Mouse (Mus musculus): ENCODE measurements around the gene Rps3a1. TPM values are rescaled to one million over a fixed set of nuclear protein-coding genes. Genes with fewer than 3 reads are reported as not detected.
A peak's percentile ranks its signal among the peaks of the same experiment; 100 is the strongest.

Rps3a1 gene
- 624 and 685 TPM in 2 replicates for polyA plus RNA-seq (2014; fragmentation: Nextera tagmentation; extraction: Ambion mirVana)

- DNase-seq (ENCODE audit: low spot score) (peak; percentile 99), ATAC-seq (ENCODE audit: low FRiP score) (peak; percentile 97)
- WGBS = under 1% methylated on average over 77 of the region's 77 CpGs
- peak within 1 kb of the TSS; percentile 100 for H3K9ac ChIP-seq
- peaks cover 9% of the 10 kb centered on the region for H3K4me1 ChIP-seq (replicated peaks; ENCODE audit: control insufficient read depth, insufficient read depth, low read length)
- no peaks in the 10 kb centered on the region for H3K9me3 ChIP-seq (ENCODE audit: control insufficient read depth, low read length)
- H3K4me2 ChIP-seq (replicated peaks) = peak within 1 kb of the TSS; percentile 84
- peak within 1 kb of the TSS; percentile 99 for H3K4me3 ChIP-seq (replicated peaks; ENCODE audit: low read length)
- peaks cover 40% of the 10 kb centered on the region for H3K36me3 ChIP-seq (replicated peaks; ENCODE audit: control insufficient read depth, insufficient read depth)
- peak within 1 kb of the TSS; percentile 89 for H3K27ac ChIP-seq
- no peaks in the 10 kb centered on the region for H3K27me3 ChIP-seq (ENCODE audit: control insufficient read depth, insufficient read depth, low read length)
Measured at GRCm38 (mm10) chr3:86142263-86142933, at the start of gene Rps3a1. Rps3a1 (minus strand) TSS chr3:86142702.

- no peak overlapping the region for H3K27ac ChIP-seq
- no peak overlapping the region for H3K4me2 ChIP-seq (replicated peaks)
- H3K36me3 ChIP-seq (replicated peaks; ENCODE audit: control insufficient read depth, insufficient read depth) = no peaks in the 10 kb centered on the region
- H3K4me3 ChIP-seq (replicated peaks; ENCODE audit: low read length) = no peak overlapping the region
- no peaks in the 10 kb centered on the region for H3K27me3 ChIP-seq (ENCODE audit: control insufficient read depth, insufficient read depth, low read length)
- H3K9ac ChIP-seq = no peak overlapping the region
- ATAC-seq (ENCODE audit: low FRiP score) (no peak), DNase-seq (ENCODE audit: low spot score) (no peak)
- no peaks in the 10 kb centered on the region for H3K4me1 ChIP-seq (replicated peaks; ENCODE audit: control insufficient read depth, insufficient read depth, low read length)
- no peaks in the 10 kb centered on the region for H3K9me3 ChIP-seq (ENCODE audit: control insufficient read depth, low read length)
- WGBS = 70% methylated on average over 5 of the region's 5 CpGs
Measured at GRCm38 (mm10) chr3:86187736-86188389, 45.4 kb upstream of the Rps3a1 start.

DNA sequence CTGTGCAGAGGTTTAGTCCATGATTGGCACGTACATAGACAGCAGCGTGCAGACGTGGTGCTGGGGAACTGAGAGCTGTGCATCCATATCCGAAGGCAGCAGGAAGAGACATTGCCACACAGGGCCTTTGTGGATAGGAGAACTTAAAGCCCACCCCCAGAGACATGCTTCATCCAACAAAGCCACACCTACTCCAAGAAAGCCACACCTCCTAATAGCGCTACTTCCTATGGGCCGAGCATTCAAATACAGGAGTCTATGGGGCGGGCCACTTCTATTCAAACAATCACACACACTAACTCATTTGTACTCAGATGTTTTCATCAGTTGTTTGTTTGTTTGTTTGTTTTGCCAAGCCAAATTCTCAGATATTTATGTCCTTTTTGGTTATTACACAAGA, 42.0 kb upstream of the Rps3a1 start:
- no peak for ATAC-seq (ENCODE audit: low FRiP score)
- Histone ChIP-seq H3K27me3 (ENCODE audit: control insufficient read depth, insufficient read depth, low read length) (no peaks in the 10 kb centered on the region), H3K4me2 (replicated peaks) (no peak overlapping the region), H3K9ac (no peak overlapping the region), H3K9me3 (ENCODE audit: control insufficient read depth, low read length) (no peaks in the 10 kb centered on the region), H3K4me1 (replicated peaks; ENCODE audit: control insufficient read depth, insufficient read depth, low read length) (no peaks in the 10 kb centered on the region), H3K4me3 (replicated peaks; ENCODE audit: low read length) (no peak overlapping the region), H3K36me3 (replicated peaks; ENCODE audit: control insufficient read depth, insufficient read depth) (no peaks in the 10 kb centered on the region), H3K27ac (no peak overlapping the region)
- no peak for DNase-seq (ENCODE audit: low spot score)
- WGBS = 87% methylated on average over 7 of the region's 7 CpGs

DNA sequence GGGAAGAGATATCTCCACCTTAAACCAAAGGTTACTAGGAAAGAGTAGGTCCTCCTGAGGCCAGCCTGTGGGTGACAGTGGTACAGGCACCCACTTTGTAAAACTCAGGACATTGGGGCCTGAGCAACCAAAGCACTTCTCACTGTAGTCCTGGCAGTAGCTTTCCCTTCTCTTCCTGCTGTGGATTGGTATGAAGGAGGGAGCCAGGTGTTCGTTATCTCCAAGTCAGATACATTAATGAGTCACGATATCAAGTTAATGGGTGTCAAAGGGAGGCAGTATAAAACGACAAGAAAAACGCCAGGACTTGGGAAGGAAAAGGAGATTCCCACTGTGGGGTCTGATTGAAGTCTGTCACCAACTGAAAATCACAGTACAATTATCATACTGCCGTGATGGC, 38.6 kb upstream of the Rps3a1 start:
- H3K36me3 ChIP-seq (replicated peaks; ENCODE audit: control insufficient read depth, insufficient read depth) = no peaks in the 10 kb centered on the region
- no peaks in the 10 kb centered on the region for H3K27me3 ChIP-seq (ENCODE audit: control insufficient read depth, insufficient read depth, low read length)
- no peak overlapping the region for H3K9ac ChIP-seq
- no peaks in the 10 kb centered on the region for H3K9me3 ChIP-seq (ENCODE audit: control insufficient read depth, low read length)
- H3K4me3 ChIP-seq (replicated peaks; ENCODE audit: low read length) = no peak overlapping the region
- DNase-seq (ENCODE audit: low spot score) (no peak), ATAC-seq (ENCODE audit: low FRiP score) (no peak)
- H3K4me2 ChIP-seq (replicated peaks) = no peak overlapping the region
- H3K27ac ChIP-seq = no peak overlapping the region
- 67% methylated on average over 5 of the region's 5 CpGs for WGBS
- H3K4me1 ChIP-seq (replicated peaks; ENCODE audit: control insufficient read depth, insufficient read depth, low read length) = no peaks in the 10 kb centered on the region

DNA sequence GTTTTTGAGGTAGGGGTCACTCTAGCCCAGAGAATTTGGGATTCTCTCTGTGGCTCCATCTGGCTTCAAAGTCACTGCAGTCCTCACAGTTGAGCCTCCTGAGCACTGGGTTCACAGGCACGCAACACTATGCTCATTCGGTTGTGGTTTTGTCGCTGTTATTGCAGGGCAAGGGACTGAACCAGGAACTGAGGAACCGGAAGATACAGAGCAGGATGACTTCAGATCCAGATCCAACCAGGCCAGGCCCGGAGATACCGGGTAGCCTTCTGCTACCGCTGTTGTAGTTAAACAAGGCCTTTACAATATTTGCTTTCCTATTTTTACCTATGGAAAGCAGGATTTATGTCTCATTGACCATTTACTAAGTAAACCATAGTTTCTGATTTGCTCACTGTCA, 37.2 kb upstream of the Rps3a1 start:
- Histone ChIP-seq H3K27me3 (ENCODE audit: control insufficient read depth, insufficient read depth, low read length) (no peaks in the 10 kb centered on the region), H3K27ac (no peak overlapping the region), H3K9ac (no peak overlapping the region), H3K4me1 (replicated peaks; ENCODE audit: control insufficient read depth, insufficient read depth, low read length) (no peaks in the 10 kb centered on the region), H3K9me3 (ENCODE audit: control insufficient read depth, low read length) (no peaks in the 10 kb centered on the region), H3K36me3 (replicated peaks; ENCODE audit: control insufficient read depth, insufficient read depth) (no peaks in the 10 kb centered on the region), H3K4me2 (replicated peaks) (no peak overlapping the region), H3K4me3 (replicated peaks; ENCODE audit: low read length) (no peak overlapping the region)
- ATAC-seq (ENCODE audit: low FRiP score) (no peak), DNase-seq (ENCODE audit: low spot score) (no peak)
- WGBS = 92% methylated on average over 7 of the region's 7 CpGs

DNA sequence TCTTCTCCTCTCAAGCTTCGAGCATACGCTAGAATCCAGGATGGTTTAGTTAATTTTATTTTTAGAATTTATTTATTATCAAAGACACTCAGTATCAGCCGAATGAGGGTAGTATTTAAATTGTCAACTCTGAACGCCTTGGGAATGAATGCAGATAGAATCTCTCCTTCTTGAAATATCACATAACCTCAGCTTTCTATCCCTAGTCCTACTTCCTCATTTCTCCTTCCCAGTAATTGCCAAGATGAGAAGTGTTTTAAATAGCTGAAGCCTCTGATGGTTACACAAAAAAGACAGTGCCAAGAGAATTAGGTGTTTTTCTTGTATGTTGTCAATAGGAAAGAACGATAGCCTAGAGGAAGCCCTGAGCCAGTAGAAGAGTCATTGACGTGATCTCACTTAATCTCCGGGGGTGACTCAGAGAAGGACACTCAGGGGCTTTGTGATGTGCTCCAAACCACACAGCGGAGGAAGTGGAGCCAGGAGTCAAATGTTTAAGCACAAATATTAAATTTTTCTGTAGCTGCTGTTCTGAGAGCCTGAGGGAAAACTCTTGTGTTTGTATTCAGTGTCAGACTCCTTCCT, 26.4 kb upstream of the Rps3a1 start:
- H3K4me3 ChIP-seq (replicated peaks; ENCODE audit: low read length) = no peak overlapping the region
- ATAC-seq (ENCODE audit: low FRiP score) (no peak), DNase-seq (ENCODE audit: low spot score) (no peak)
- no peaks in the 10 kb centered on the region for H3K36me3 ChIP-seq (replicated peaks; ENCODE audit: control insufficient read depth, insufficient read depth)
- H3K27me3 ChIP-seq (ENCODE audit: control insufficient read depth, insufficient read depth, low read length) = no peaks in the 10 kb centered on the region
- no peaks in the 10 kb centered on the region for H3K4me1 ChIP-seq (replicated peaks; ENCODE audit: control insufficient read depth, insufficient read depth, low read length)
- no peak overlapping the region for H3K27ac ChIP-seq
- H3K9ac ChIP-seq = no peak overlapping the region
- no peaks in the 10 kb centered on the region for H3K9me3 ChIP-seq (ENCODE audit: control insufficient read depth, low read length)
- 81% methylated on average over 8 of the region's 8 CpGs for WGBS
- H3K4me2 ChIP-seq (replicated peaks) = no peak overlapping the region

DNA sequence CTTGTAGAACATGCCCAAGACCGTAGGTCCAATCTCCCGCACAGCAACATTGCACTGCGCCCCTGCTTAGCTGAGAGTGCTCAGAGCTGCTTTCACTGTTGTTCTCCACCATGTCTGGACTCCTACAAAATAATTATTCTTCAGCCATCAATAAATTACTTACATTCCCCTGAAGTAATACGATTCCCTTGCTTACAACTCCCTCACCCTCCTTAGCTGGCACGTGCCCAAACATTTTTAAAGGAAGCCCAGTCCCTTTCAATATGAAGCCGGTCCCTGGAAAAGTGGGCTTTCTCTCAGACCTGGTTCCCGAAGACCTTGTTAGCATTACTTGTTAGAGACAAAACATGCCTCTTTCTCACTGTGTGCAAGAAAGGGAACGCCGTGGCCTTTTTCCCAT, 7.0 kb upstream of the Rps3a1 start:
- no peak for ATAC-seq (ENCODE audit: low FRiP score)
- no peak overlapping the region for H3K4me2 ChIP-seq (replicated peaks)
- H3K27me3 ChIP-seq (ENCODE audit: control insufficient read depth, insufficient read depth, low read length) = no peaks in the 10 kb centered on the region
- no peaks in the 10 kb centered on the region for H3K9me3 ChIP-seq (ENCODE audit: control insufficient read depth, low read length)
- no peaks in the 10 kb centered on the region for H3K4me1 ChIP-seq (replicated peaks; ENCODE audit: control insufficient read depth, insufficient read depth, low read length)
- no peak overlapping the region for H3K4me3 ChIP-seq (replicated peaks; ENCODE audit: low read length)
- no peak for DNase-seq (ENCODE audit: low spot score)
- H3K36me3 ChIP-seq (replicated peaks; ENCODE audit: control insufficient read depth, insufficient read depth) = no peaks in the 10 kb centered on the region
- WGBS = 75% methylated on average over 9 of the region's 9 CpGs
- H3K9ac ChIP-seq = no peak overlapping the region
- H3K27ac ChIP-seq = no peak overlapping the region

- WGBS = 62% methylated on average over 6 of the region's 6 CpGs
Measured at GRCm38 (mm10) chr3:86149063-86149462, 6.6 kb upstream of the Rps3a1 start.

GRCm38 (mm10) chr3:86143343-86143742, 841 bp upstream of the Rps3a1 start:
- peaks cover 9% of the 10 kb centered on the region for H3K4me1 ChIP-seq (replicated peaks; ENCODE audit: control insufficient read depth, insufficient read depth, low read length)
- H3K36me3 ChIP-seq (replicated peaks; ENCODE audit: control insufficient read depth, insufficient read depth) = peaks cover 31% of the 10 kb centered on the region
- ATAC-seq (ENCODE audit: low FRiP score) (no peak; the same call in 1 of the 2 replicates), DNase-seq (ENCODE audit: low spot score) (no peak)
- no peaks in the 10 kb centered on the region for H3K27me3 ChIP-seq (ENCODE audit: control insufficient read depth, insufficient read depth, low read length)
- H3K4me2 ChIP-seq (replicated peaks) = peak overlapping the region; percentile 43
- H3K27ac ChIP-seq = no peak overlapping the region
- H3K9me3 ChIP-seq (ENCODE audit: control insufficient read depth, low read length) = no peaks in the 10 kb centered on the region
- no peak overlapping the region for H3K9ac ChIP-seq
- 87% methylated on average over 6 of the region's 6 CpGs for WGBS
- H3K4me3 ChIP-seq (replicated peaks; ENCODE audit: low read length) = no peak overlapping the region

More at GRCm38 (mm10) chr3:86149063-86149462, 6.6 kb upstream of the Rps3a1 start:
- H3K4me2 ChIP-seq (replicated peaks) = no peak overlapping the region
- H3K4me3 ChIP-seq (replicated peaks; ENCODE audit: low read length) = no peak overlapping the region
- H3K4me1 ChIP-seq (replicated peaks; ENCODE audit: control insufficient read depth, insufficient read depth, low read length) = no peaks in the 10 kb centered on the region
- no peaks in the 10 kb centered on the region for H3K27me3 ChIP-seq (ENCODE audit: control insufficient read depth, insufficient read depth, low read length)
- no peaks in the 10 kb centered on the region for H3K36me3 ChIP-seq (replicated peaks; ENCODE audit: control insufficient read depth, insufficient read depth)
- no peaks in the 10 kb centered on the region for H3K9me3 ChIP-seq (ENCODE audit: control insufficient read depth, low read length)
- H3K27ac ChIP-seq = no peak overlapping the region
- ATAC-seq (ENCODE audit: low FRiP score) = no peak
- H3K9ac ChIP-seq = no peak overlapping the region
- DNase-seq (ENCODE audit: low spot score) = no peak

All from hindbrain, embryonic 14.5 days (tissue).